Mouse (Mus musculus) lung, embryonic 16.5 days (tissue): ENCODE measurements around the gene Nos1ap. TPM values are rescaled to one million over a fixed set of nuclear protein-coding genes. Genes with fewer than 3 reads are reported as not detected.
A peak's percentile ranks its signal among the peaks of the same experiment; 100 is the strongest.

Experiments
- ATAC-seq: fragments of 200-750 bp; cut with Nextera tagmentation; 2 replicates; pipeline ENCODE4 v1.8.0; 2017; ENCODE audit warnings: low read depth, mild to moderate bottlenecking, moderate library complexity
- H3K27ac ChIP-seq: fragments of 300-500 bp; sonication (generic); 2 replicates; pipeline ENCODE4 v1.5.1; 2014; ENCODE audit warnings: mild to moderate bottlenecking, control low read depth, low read length
- H3K27me3 ChIP-seq: fragments of 300-500 bp; sonication (generic); 2 replicates; pipeline ENCODE4 v1.6.1; 2014; ENCODE audit warnings: low read depth, low read length, mixed read lengths; ENCODE audit not compliant: control insufficient read depth, insufficient read depth
- H3K36me3 ChIP-seq: fragments of 300-500 bp; sonication (generic); 2 replicates; pipeline ENCODE4 v1.6.1; 2014; ENCODE audit warnings: low read length; ENCODE audit not compliant: control insufficient read depth, insufficient read depth
- H3K4me1 ChIP-seq: fragments of 300-500 bp; sonication (generic); replicated peaks from 2 replicates; pipeline ENCODE4 v1.6.1; 2014; ENCODE audit warnings: low read length, mixed read lengths; ENCODE audit not compliant: control insufficient read depth, insufficient read depth
- H3K4me2 ChIP-seq: fragments of 300-500 bp; sonication (generic); 2 replicates; pipeline ENCODE4 v1.6.1; 2014; ENCODE audit warnings: low read depth, low read length, control low read depth
- H3K4me3 ChIP-seq: fragments of 300-500 bp; sonication (generic); 2 replicates; pipeline ENCODE4 v1.5.1; 2014; ENCODE audit warnings: mild to moderate bottlenecking, low read length, control low read depth
- H3K9ac ChIP-seq: fragments of 300-500 bp; sonication (generic); 2 replicates; pipeline ENCODE4 v1.6.1; 2014; ENCODE audit warnings: low read length, control low read depth
- H3K9me3 ChIP-seq: fragments of 300-500 bp; sonication (generic); 2 replicates; pipeline ENCODE4 v1.6.1; 2016; ENCODE audit warnings: low read length; ENCODE audit not compliant: control insufficient read depth
- WGBS: fragments of 180-500 bp; shearing (Covaris S2); extraction: QIAGEN DNeasy Blood & Tissue Kit; methylation state at CpG from one replicate; pipeline ENCODE4 v1.1.7; 2014; 5-methylcytosine and 5-hydroxymethylcytosine counted together
- polyA plus RNA-seq: library from polyadenylated mRNA; unstranded; fragments of >200 nt; fragmentation: Nextera tagmentation; extraction: Ambion mirVana; gene quantifications from 2 replicates; pipeline ENCODE4 v1.2.1, GENCODE M21; 2015

The Nos1ap gene
- polyA plus RNA-seq, 1 experiment from 2014 or later, result 7.1 TPM

GRCm38 (mm10) chr1:170519631-170520030, 70.0 kb downstream of the Nos1ap start:
- no peaks in the 10 kb centered on the region for H3K36me3 ChIP-seq
- no peaks in the 10 kb centered on the region; the same call in 1 of the 2 replicates for H3K4me1 ChIP-seq

GRCm38 (mm10) chr1:170516182-170516581, 73.5 kb downstream of the Nos1ap start:
- Histone ChIP-seq H3K27ac (no peak overlapping the region), H3K4me3 (no peak overlapping the region), H3K9ac (no peak overlapping the region), H3K27me3 (no peaks in the 10 kb centered on the region), H3K4me2 (no peak overlapping the region), H3K36me3 (no peaks in the 10 kb centered on the region; the same call in 1 of the 2 replicates), H3K9me3 (peaks cover 4% of the 10 kb centered on the region), H3K4me1 (no peaks in the 10 kb centered on the region)
- WGBS, result 90% methylated on average over 6 of the region's 6 CpGs
- no peak for ATAC-seq

More at GRCm38 (mm10) chr1:170519631-170520030, 70.0 kb downstream of the Nos1ap start:
- no peak overlapping the region for H3K9ac ChIP-seq
- H3K9me3 ChIP-seq, result peaks cover 4% of the 10 kb centered on the region
- H3K27me3 ChIP-seq, result no peaks in the 10 kb centered on the region
- H3K4me2 ChIP-seq, result no peak overlapping the region
- no peak overlapping the region for H3K27ac ChIP-seq
- 94% methylated on average over 7 of the region's 7 CpGs for WGBS
- H3K4me3 ChIP-seq, result no peak overlapping the region
- no peak for ATAC-seq

- Histone ChIP-seq H3K4me2 (no peak overlapping the region), H3K4me3 (no peak overlapping the region), H3K9me3 (peaks cover 4% of the 10 kb centered on the region), H3K36me3 (no peaks in the 10 kb centered on the region; the same call in 1 of the 2 replicates), H3K4me1 (no peaks in the 10 kb centered on the region), H3K27ac (no peak overlapping the region), H3K9ac (no peak overlapping the region), H3K27me3 (no peaks in the 10 kb centered on the region)
- 60% methylated on average over 1 of the region's 1 CpGs for WGBS
- no peak for ATAC-seq
Measured at GRCm38 (mm10) chr1:170515455-170515854, 74.2 kb downstream of the Nos1ap start.

- Histone ChIP-seq H3K9me3 (peaks cover 4% of the 10 kb centered on the region), H3K4me1 (no peaks in the 10 kb centered on the region), H3K36me3 (no peaks in the 10 kb centered on the region; the same call in 1 of the 2 replicates), H3K27ac (no peak overlapping the region), H3K27me3 (no peaks in the 10 kb centered on the region), H3K4me2 (no peak overlapping the region), H3K9ac (no peak overlapping the region), H3K4me3 (no peak overlapping the region)
- ATAC-seq, result no peak
- 87% methylated on average over 12 of the region's 12 CpGs for WGBS
Measured at GRCm38 (mm10) chr1:170514226-170514625, 75.4 kb downstream of the Nos1ap start.

- 76% methylated on average over 3 of the region's 3 CpGs for WGBS
- H3K4me3 ChIP-seq, result no peak overlapping the region
Measured at GRCm38 (mm10) chr1:170512429-170513097, 77.1 kb downstream of the Nos1ap start.

GRCm38 (mm10) chr1:170510595-170511240, 78.9 kb downstream of the Nos1ap start:
- Histone ChIP-seq H3K36me3 (no peaks in the 10 kb centered on the region; the same call in 1 of the 2 replicates), H3K4me2 (no peak overlapping the region), H3K4me3 (no peak overlapping the region), H3K27ac (no peak overlapping the region), H3K4me1 (peaks cover 6% of the 10 kb centered on the region), H3K27me3 (no peaks in the 10 kb centered on the region), H3K9ac (no peak overlapping the region), H3K9me3 (no peaks in the 10 kb centered on the region)
- ATAC-seq, result no peak
- WGBS, result 47% methylated on average over 3 of the region's 3 CpGs

More at GRCm38 (mm10) chr1:170512429-170513097, 77.1 kb downstream of the Nos1ap start:
- no peak overlapping the region for H3K4me2 ChIP-seq
- no peaks in the 10 kb centered on the region for H3K4me1 ChIP-seq
- no peak for ATAC-seq
- no peak overlapping the region for H3K27ac ChIP-seq
- H3K9me3 ChIP-seq, result no peaks in the 10 kb centered on the region
- no peak overlapping the region for H3K9ac ChIP-seq
- H3K27me3 ChIP-seq, result no peaks in the 10 kb centered on the region
- H3K36me3 ChIP-seq, result no peaks in the 10 kb centered on the region; the same call in 1 of the 2 replicates

- Histone ChIP-seq H3K27ac (no peak overlapping the region), H3K27me3 (no peaks in the 10 kb centered on the region), H3K9me3 (no peaks in the 10 kb centered on the region), H3K4me3 (no peak overlapping the region), H3K4me2 (no peak overlapping the region), H3K9ac (no peak overlapping the region), H3K4me1 (peaks cover 12% of the 10 kb centered on the region), H3K36me3 (no peaks in the 10 kb centered on the region)
- whole genome bisulfite sequencing, result 59% methylated on average over 6 of the region's 6 CpGs
- ATAC-seq, result no peak
Measured at GRCm38 (mm10) chr1:170506309-170506708, 83.4 kb downstream of the Nos1ap start.

GRCm38 (mm10) chr1:170505107-170505506, 84.6 kb downstream of the Nos1ap start:
- Histone ChIP-seq H3K27ac (no peak overlapping the region), H3K9ac (no peak overlapping the region), H3K4me3 (no peak overlapping the region), H3K9me3 (no peaks in the 10 kb centered on the region), H3K4me1 (peaks cover 13% of the 10 kb centered on the region), H3K36me3 (no peaks in the 10 kb centered on the region), H3K4me2 (no peak overlapping the region), H3K27me3 (no peaks in the 10 kb centered on the region)
- ATAC-seq, result no peak
- 69% methylated on average over 3 of the region's 3 CpGs for WGBS

- Histone ChIP-seq H3K4me2 (no peak overlapping the region), H3K27ac (no peak overlapping the region), H3K9ac (no peak overlapping the region), H3K36me3 (no peaks in the 10 kb centered on the region), H3K27me3 (no peaks in the 10 kb centered on the region), H3K4me3 (no peak overlapping the region), H3K9me3 (no peaks in the 10 kb centered on the region), H3K4me1 (peaks cover 20% of the 10 kb centered on the region)
- 55% methylated on average over 4 of the region's 4 CpGs for WGBS
- ATAC-seq, result peak; percentile 19; the same call in 1 of the 2 replicates
Measured at GRCm38 (mm10) chr1:170504378-170504777, 85.3 kb downstream of the Nos1ap start.
